Mouse (Mus musculus) heart, embryonic 13.5 days (tissue): Measurements from ENCODE around the gene Pdcd2l. TPM values are rescaled to one million over a fixed set of nuclear protein-coding genes. Genes with fewer than 3 reads are reported as not detected.
"Not testable (repeated sequence)": the region's sequence is repeated elsewhere in the genome, so short reads cannot be mapped to it uniquely, and the experiment has no call there.

Experiments used
- ATAC-seq: fragments of 200-750 bp; cut with Nextera tagmentation; 2 replicates; pipeline ENCODE4 v1.8.0; 2017; ENCODE audit warnings: moderate TSS enrichment; ENCODE audit not compliant: insufficient number of reproducible peaks, low FRiP score, low TSS enrichment; ENCODE audit errors: extremely low read depth
- H3K27ac ChIP-seq: fragments of 300-500 bp; sonication (generic); replicated peaks from 2 replicates; pipeline ENCODE4 v1.5.1; 2015; ENCODE audit warnings: moderate library complexity, mild to moderate bottlenecking, inconsistent platforms
- H3K27me3 ChIP-seq: fragments of 300-500 bp; sonication (generic); replicated peaks from 2 replicates; pipeline ENCODE4 v1.6.1; 2015; ENCODE audit warnings: mild to moderate bottlenecking, inconsistent platforms
- H3K36me3 ChIP-seq: fragments of 300-500 bp; sonication (generic); 2 replicates; pipeline ENCODE4 v1.6.1; 2015; ENCODE audit warnings: mild to moderate bottlenecking, inconsistent platforms
- H3K4me1 ChIP-seq: fragments of 300-500 bp; sonication (generic); 2 replicates; pipeline ENCODE4 v1.6.1; 2015; ENCODE audit warnings: inconsistent platforms
- H3K4me2 ChIP-seq: fragments of 300-500 bp; sonication (generic); 2 replicates; pipeline ENCODE4 v1.6.1; 2015; ENCODE audit warnings: inconsistent platforms, mild to moderate bottlenecking, moderate library complexity
- H3K4me3 ChIP-seq: fragments of 300-500 bp; sonication (generic); 2 replicates; pipeline ENCODE4 v1.5.1; 2015; ENCODE audit warnings: moderate library complexity, mild to moderate bottlenecking, inconsistent platforms
- H3K9ac ChIP-seq: fragments of 300-500 bp; sonication (generic); 2 replicates; pipeline ENCODE4 v1.6.1; 2015; ENCODE audit warnings: inconsistent platforms, mild to moderate bottlenecking, moderate library complexity
- H3K9me3 ChIP-seq: fragments of 300-500 bp; sonication (generic); 2 replicates; pipeline ENCODE4 v1.6.1; 2016; ENCODE audit warnings: inconsistent platforms
- WGBS: fragments of 180-500 bp; shearing (Covaris S2); methylation state at CpG from one replicate; pipeline ENCODE4 v1.1.7; 2015; ENCODE audit warnings: mixed read lengths; 5-methylcytosine and 5-hydroxymethylcytosine counted together
- polyA plus RNA-seq: library from polyadenylated mRNA; unstranded; fragments of >200 nt; fragmentation: Nextera tagmentation; extraction: Ambion mirVana; gene quantifications from 2 replicates; pipeline ENCODE4 v1.2.1, GENCODE M21; 2015

Gene Pdcd2l
- polyA plus RNA-seq, 1 experiment from 2014 or later: 53.3 TPM

GRCm38 (mm10) chr7:34208027-34208745, 11.7 kb upstream of the Pdcd2l start:
- whole genome bisulfite sequencing: 86% methylated on average over 9 of the region's 9 CpGs
- Histone ChIP-seq H3K4me3 (no peak overlapping the region), H3K27me3 (no peaks in the 10 kb centered on the region), H3K36me3 (peaks cover 100% of the 10 kb centered on the region), H3K4me1 (0 out of 2 replicates have a peak, but pooled peaks cover 4% of the 10 kb centered on the region), H3K4me2 (no peak overlapping the region), H3K9me3 (no peaks in the 10 kb centered on the region), H3K9ac (no peak overlapping the region), H3K27ac (no peak overlapping the region)
- no peak for ATAC-seq

GRCm38 (mm10) chr7:34206331-34206730, 9.9 kb upstream of the Pdcd2l start:
- ATAC-seq: no peak
- 88% methylated on average over 6 of the region's 6 CpGs for WGBS
- no peak overlapping the region for H3K9ac ChIP-seq
- H3K27ac ChIP-seq: no peak overlapping the region
- H3K9me3 ChIP-seq: no peaks in the 10 kb centered on the region
- peaks cover 100% of the 10 kb centered on the region for H3K36me3 ChIP-seq
- 0 out of 2 replicates have a peak, but pooled peaks cover 4% of the 10 kb centered on the region for H3K4me1 ChIP-seq
- no peak overlapping the region for H3K4me2 ChIP-seq
- H3K27me3 ChIP-seq: no peaks in the 10 kb centered on the region
- H3K4me3 ChIP-seq: no peak overlapping the region

GRCm38 (mm10) chr7:34202147-34202546, 5.7 kb upstream of the Pdcd2l start:
- H3K27ac ChIP-seq, ATAC-seq, H3K4me3 ChIP-seq, H3K27me3 ChIP-seq, H3K4me2 ChIP-seq, H3K9me3 ChIP-seq, H3K4me1 ChIP-seq, H3K9ac ChIP-seq: not testable (repeated sequence)
- WGBS: 92% methylated on average over 10 of the region's 10 CpGs
- peaks cover 69% of the 10 kb centered on the region for H3K36me3 ChIP-seq

GRCm38 (mm10) chr7:34200829-34201228, 4.4 kb upstream of the Pdcd2l start:
- WGBS: 97% methylated on average over 2 of the region's 2 CpGs
- no peak overlapping the region for H3K27ac ChIP-seq
- H3K9me3 ChIP-seq: peaks cover 4% of the 10 kb centered on the region; the same call in 1 of the 2 replicates
- no peak for ATAC-seq
- H3K4me3 ChIP-seq: no peak overlapping the region
- no peak overlapping the region for H3K9ac ChIP-seq
- peaks cover 56% of the 10 kb centered on the region for H3K36me3 ChIP-seq
- H3K4me2 ChIP-seq: no peak overlapping the region
- H3K27me3 ChIP-seq: no peaks in the 10 kb centered on the region
- peaks cover 3% of the 10 kb centered on the region for H3K4me1 ChIP-seq

GRCm38 (mm10) chr7:34198346-34198745, 1.9 kb upstream of the Pdcd2l start:
- H3K4me1 ChIP-seq: peaks cover 11% of the 10 kb centered on the region
- no peaks in the 10 kb centered on the region for H3K27me3 ChIP-seq
- no peak overlapping the region for H3K27ac ChIP-seq
- 37% methylated on average over 3 of the region's 3 CpGs for WGBS
- H3K4me2 ChIP-seq: no peak overlapping the region
- no peak overlapping the region for H3K4me3 ChIP-seq
- H3K9me3 ChIP-seq: peaks cover 4% of the 10 kb centered on the region; the same call in 1 of the 2 replicates
- ATAC-seq: no peak
- H3K9ac ChIP-seq: no peak overlapping the region
- peaks cover 41% of the 10 kb centered on the region for H3K36me3 ChIP-seq

GRCm38 (mm10) chr7:34195632-34196031, 829 bp downstream of the Pdcd2l start:
- Histone ChIP-seq H3K27me3 (no peaks in the 10 kb centered on the region), H3K4me1 (peaks cover 8% of the 10 kb centered on the region), H3K9me3 (peaks cover 1% of the 10 kb centered on the region; the same call in 1 of the 2 replicates), H3K9ac (peak overlapping the region; percentile 90), H3K4me3 (peak overlapping the region; percentile 87), H3K36me3 (peaks cover 36% of the 10 kb centered on the region), H3K4me2 (peak overlapping the region; percentile 84), H3K27ac (peak overlapping the region; percentile 71; the same call in 1 of the 2 replicates)
- ATAC-seq: no peak
- 46% methylated on average over 3 of the region's 3 CpGs for WGBS

- H3K4me3 ChIP-seq: no peak overlapping the region
- peaks cover 8% of the 10 kb centered on the region for H3K4me1 ChIP-seq
- peaks cover 56% of the 10 kb centered on the region for H3K36me3 ChIP-seq
- no peak for ATAC-seq
- 85% methylated on average over 6 of the region's 6 CpGs for WGBS
- H3K9me3 ChIP-seq: no peaks in the 10 kb centered on the region
- H3K27ac ChIP-seq: no peak overlapping the region
- no peaks in the 10 kb centered on the region for H3K27me3 ChIP-seq
- H3K4me2 ChIP-seq: no peak overlapping the region
- H3K9ac ChIP-seq: no peak overlapping the region
Observed at GRCm38 (mm10) chr7:34192825-34193224, 3.6 kb downstream of the Pdcd2l start.

GRCm38 (mm10) chr7:34189376-34189989, 7.0 kb downstream of the Pdcd2l start:
- Histone ChIP-seq H3K27ac (no peak overlapping the region), H3K4me1 (no peaks in the 10 kb centered on the region), H3K9me3 (no peaks in the 10 kb centered on the region), H3K27me3 (no peaks in the 10 kb centered on the region), H3K9ac (no peak overlapping the region), H3K36me3 (peaks cover 87% of the 10 kb centered on the region), H3K4me3 (no peak overlapping the region), H3K4me2 (no peak overlapping the region)
- ATAC-seq: no peak
- 87% methylated on average over 12 of the region's 12 CpGs for WGBS

- Histone ChIP-seq H3K4me1 (no peaks in the 10 kb centered on the region), H3K27ac (no peak overlapping the region), H3K27me3 (no peaks in the 10 kb centered on the region), H3K9ac (no peak overlapping the region), H3K4me2 (no peak overlapping the region), H3K9me3 (no peaks in the 10 kb centered on the region), H3K36me3 (peaks cover 56% of the 10 kb centered on the region), H3K4me3 (no peak overlapping the region)
- no peak for ATAC-seq
- WGBS: 68% methylated on average over 3 of the region's 3 CpGs
Observed at GRCm38 (mm10) chr7:34183794-34184193, 12.7 kb downstream of the Pdcd2l start.

GRCm38 (mm10) chr7:34183356-34183755, 13.1 kb downstream of the Pdcd2l start:
- no peaks in the 10 kb centered on the region for H3K9me3 ChIP-seq
- H3K36me3 ChIP-seq: peaks cover 51% of the 10 kb centered on the region
- no peaks in the 10 kb centered on the region for H3K4me1 ChIP-seq
- no peaks in the 10 kb centered on the region for H3K27me3 ChIP-seq
- H3K4me2 ChIP-seq: no peak overlapping the region
- H3K4me3 ChIP-seq: no peak overlapping the region
- no peak overlapping the region for H3K9ac ChIP-seq
- WGBS: 84% methylated on average over 13 of the region's 13 CpGs
- no peak overlapping the region for H3K27ac ChIP-seq
- no peak; the same call in 1 of the 2 replicates for ATAC-seq

GRCm38 (mm10) chr7:34176241-34176640, 20.2 kb downstream of the Pdcd2l start:
- ATAC-seq, H3K4me3 ChIP-seq, H3K27me3 ChIP-seq, H3K9ac ChIP-seq, H3K36me3 ChIP-seq, H3K27ac ChIP-seq, H3K4me2 ChIP-seq, H3K9me3 ChIP-seq, H3K4me1 ChIP-seq: not testable (repeated sequence)
- 77% methylated on average over 6 of the region's 6 CpGs for WGBS

GRCm38 (mm10) chr7:34172251-34172650, 24.2 kb downstream of the Pdcd2l start:
- WGBS: 64% methylated on average over 1 of the region's 1 CpGs
- Histone ChIP-seq H3K4me3 (no peak overlapping the region), H3K4me2 (no peak overlapping the region), H3K9ac (no peak overlapping the region), H3K36me3 (no peaks in the 10 kb centered on the region), H3K4me1 (peaks cover 5% of the 10 kb centered on the region), H3K27me3 (no peaks in the 10 kb centered on the region), H3K27ac (no peak overlapping the region), H3K9me3 (no peaks in the 10 kb centered on the region)
- ATAC-seq: no peak
